Mouse (Mus musculus) stomach, embryonic 16.5 days (tissue): Measurements from ENCODE around the gene Gm10037. TPM values are rescaled to one million over a fixed set of nuclear protein-coding genes. Genes with fewer than 3 reads are reported as not detected.
"Not testable (repeated sequence)": the region's sequence is repeated elsewhere in the genome, so short reads cannot be mapped to it uniquely, and the experiment has no call there.

Source experiments
- ATAC-seq: fragments of 200-750 bp; cut with Nextera tagmentation; 2 replicates; pipeline ENCODE4 v1.8.0; 2017; ENCODE audit warnings: moderate number of reproducible peaks, moderate TSS enrichment; ENCODE audit not compliant: insufficient read depth, low FRiP score
- H3K27ac ChIP-seq: fragments of 300-500 bp; sonication (generic); 2 replicates; pipeline ENCODE4 v1.5.1; 2014; ENCODE audit warnings: low read length
- H3K27me3 ChIP-seq: fragments of 300-500 bp; sonication (generic); 2 replicates; pipeline ENCODE4 v1.6.1; 2014; ENCODE audit warnings: low read length, control low read depth, mixed read lengths; ENCODE audit not compliant: control insufficient read depth, insufficient read depth
- H3K36me3 ChIP-seq: fragments of 300-500 bp; sonication (generic); 2 replicates; pipeline ENCODE4 v1.6.1; 2014; ENCODE audit warnings: low read length; ENCODE audit not compliant: control insufficient read depth, insufficient read depth
- H3K4me1 ChIP-seq: fragments of 300-500 bp; sonication (generic); 2 replicates; pipeline ENCODE4 v1.6.1; 2014; ENCODE audit warnings: low read length, control low read depth, mixed read lengths; ENCODE audit not compliant: control insufficient read depth, insufficient read depth
- H3K4me2 ChIP-seq: fragments of 300-500 bp; sonication (generic); 2 replicates; pipeline ENCODE4 v1.6.1; 2014; ENCODE audit warnings: low read depth, low read length, mixed read lengths
- H3K4me3 ChIP-seq: fragments of 300-500 bp; sonication (generic); replicated peaks from 2 replicates; pipeline ENCODE4 v1.5.1; 2014; ENCODE audit warnings: mild to moderate bottlenecking, low read length
- H3K9ac ChIP-seq: fragments of 300-500 bp; sonication (generic); 2 replicates; pipeline ENCODE4 v1.6.1; 2014; ENCODE audit warnings: low read length
- H3K9me3 ChIP-seq: fragments of 300-500 bp; sonication (generic); replicated peaks from 2 replicates; pipeline ENCODE4 v1.6.1; 2016; ENCODE audit warnings: low read length, control low read depth; ENCODE audit not compliant: control insufficient read depth
- WGBS: fragments of 180-500 bp; shearing (Covaris S2); extraction: QIAGEN DNeasy Blood & Tissue Kit; methylation state at CpG from one replicate; pipeline ENCODE4 v1.1.7; 2014; 5-methylcytosine and 5-hydroxymethylcytosine counted together
- polyA plus RNA-seq: library from polyadenylated mRNA; unstranded; fragments of >200 nt; fragmentation: Nextera tagmentation; extraction: Ambion mirVana; gene quantifications from 2 replicates; pipeline ENCODE4 v1.2.1, GENCODE M21; 2015

The Gm10037 gene
- 2.3 and 3.0 TPM in 2 replicates for polyA plus RNA-seq

DNA sequence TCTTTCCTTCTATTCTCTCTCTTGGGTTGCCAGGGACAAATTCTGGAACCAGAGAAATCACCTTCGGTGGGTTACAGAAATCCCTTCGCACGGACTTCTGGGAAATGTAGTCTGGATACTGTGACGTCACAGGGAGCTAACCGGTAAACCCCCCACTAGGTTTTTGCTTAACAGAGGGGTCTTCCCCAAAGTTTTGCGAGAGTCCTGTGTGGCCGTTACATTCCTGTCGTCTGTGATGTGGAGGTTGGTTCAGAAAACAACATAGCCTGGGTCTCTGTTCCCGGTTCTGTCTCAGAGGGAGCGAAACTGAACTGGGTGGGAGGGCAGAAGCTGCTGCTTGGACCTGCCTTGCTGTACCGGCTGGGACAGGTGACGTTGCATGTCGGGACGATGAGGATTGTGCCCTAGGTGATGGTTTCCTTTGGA, at the start of gene Gm10037:
Gm10037 (plus strand) TSS at position 196 of the 426 bp plus-strand sequence.
- WGBS = 2% methylated on average over 14 of the region's 14 CpGs

DNA sequence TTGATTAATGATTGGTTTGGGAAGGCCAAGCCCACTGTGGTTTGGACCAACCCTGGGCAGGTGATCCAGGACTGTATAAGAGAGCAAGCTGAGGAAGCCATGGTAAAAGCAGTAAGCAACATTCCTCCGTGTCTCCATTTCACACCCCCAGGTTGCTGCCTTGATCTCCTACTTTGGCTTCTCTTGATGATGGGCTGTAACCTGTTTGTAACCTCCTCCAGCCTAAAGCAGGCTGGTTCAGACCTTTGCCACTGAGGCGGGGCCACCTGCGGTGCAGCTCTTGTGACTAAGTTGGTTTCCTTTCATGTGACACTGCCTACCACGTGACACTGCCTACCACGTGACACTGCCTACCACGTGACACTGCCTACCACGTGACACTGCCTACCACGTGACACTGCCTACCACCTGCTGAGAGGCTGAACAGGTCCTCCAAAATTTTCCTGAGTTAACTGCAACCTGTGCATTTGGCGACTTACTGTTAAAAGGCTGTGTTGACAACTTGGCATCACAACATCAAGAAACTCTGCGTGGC, 38.9 kb upstream of the Gm10037 start:
- Histone ChIP-seq H3K4me2 (no peak overlapping the region), H3K27me3 (no peaks in the 10 kb centered on the region), H3K4me3 (no peak overlapping the region), H3K9me3 (peaks cover 4% of the 10 kb centered on the region; the same call in 1 of the 2 replicates), H3K27ac (no peak overlapping the region), H3K9ac (no peak overlapping the region), H3K4me1 (no peaks in the 10 kb centered on the region), H3K36me3 (peaks cover under 1% of the 10 kb centered on the region)
- 92% methylated on average over 10 of the region's 10 CpGs for WGBS
- no peak for ATAC-seq

More for the DNA sequence above, at the start of gene Gm10037:
- H3K4me1 ChIP-seq = no peaks in the 10 kb centered on the region
- H3K9me3 ChIP-seq = 0 out of 2 replicates have a peak, but pooled peaks cover 3% of the 10 kb centered on the region
- H3K27me3 ChIP-seq = no peaks in the 10 kb centered on the region
- H3K27ac ChIP-seq = no peak within 1 kb of the TSS
- H3K9ac ChIP-seq = peak within 1 kb of the TSS; percentile 73
- H3K4me2 ChIP-seq = peak within 1 kb of the TSS; percentile 68
- ATAC-seq = peak; percentile 86
- H3K4me3 ChIP-seq = peak within 1 kb of the TSS; percentile 61
- H3K36me3 ChIP-seq = peaks cover 7% of the 10 kb centered on the region; the same call in 1 of the 2 replicates

DNA sequence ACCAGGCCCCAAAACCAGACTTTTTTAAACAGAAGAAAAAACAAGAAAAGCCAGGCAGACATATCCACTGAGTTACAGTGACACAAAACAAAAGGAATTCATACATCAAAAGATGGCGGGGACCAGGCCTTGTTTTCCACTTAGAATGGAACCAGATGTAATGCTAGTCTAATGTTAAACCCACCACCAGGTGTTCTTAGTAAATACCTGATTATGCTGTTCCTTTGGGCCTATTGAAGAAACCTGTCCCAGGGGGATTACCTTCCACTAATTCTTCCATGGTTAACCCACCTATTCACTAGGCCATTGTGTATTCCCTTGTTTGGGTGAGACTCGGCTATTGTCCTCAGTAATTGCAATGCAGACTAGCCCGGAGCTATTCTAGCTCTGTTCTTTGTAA, 32.3 kb upstream of the Gm10037 start:
- Histone ChIP-seq H3K36me3 (no peaks in the 10 kb centered on the region), H3K4me2 (no peak overlapping the region), H3K9me3 (no peaks in the 10 kb centered on the region), H3K27ac (no peak overlapping the region), H3K9ac (no peak overlapping the region), H3K4me3 (no peak overlapping the region), H3K4me1 (no peaks in the 10 kb centered on the region), H3K27me3 (no peaks in the 10 kb centered on the region)
- no peak for ATAC-seq
- WGBS = 90% methylated on average over 3 of the region's 3 CpGs

DNA sequence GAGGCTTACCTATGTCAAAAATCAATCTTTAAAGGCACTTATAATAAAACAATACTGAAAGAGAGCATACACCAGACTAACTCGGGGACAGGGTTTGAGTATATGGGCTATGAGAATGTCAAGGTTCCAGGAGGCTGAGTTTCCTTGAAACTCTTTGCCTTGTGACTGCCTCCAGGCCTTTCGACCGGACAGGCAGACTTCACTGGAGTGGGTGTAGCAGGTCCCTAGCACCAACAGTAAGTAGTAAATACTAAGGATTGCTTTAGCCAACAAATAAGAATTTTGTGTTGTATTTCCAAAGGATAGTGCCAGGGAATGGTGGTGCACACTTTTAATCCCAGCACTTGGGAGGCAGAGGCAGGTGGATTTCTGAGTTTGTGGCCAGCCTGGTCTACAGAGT, 31.8 kb upstream of the Gm10037 start:
- not testable (repeated sequence) for H3K9me3 ChIP-seq, H3K36me3 ChIP-seq, ATAC-seq, H3K27ac ChIP-seq, H3K4me3 ChIP-seq, H3K27me3 ChIP-seq, H3K9ac ChIP-seq, H3K4me1 ChIP-seq, H3K4me2 ChIP-seq
- WGBS = 81% methylated on average over 3 of the region's 3 CpGs

DNA sequence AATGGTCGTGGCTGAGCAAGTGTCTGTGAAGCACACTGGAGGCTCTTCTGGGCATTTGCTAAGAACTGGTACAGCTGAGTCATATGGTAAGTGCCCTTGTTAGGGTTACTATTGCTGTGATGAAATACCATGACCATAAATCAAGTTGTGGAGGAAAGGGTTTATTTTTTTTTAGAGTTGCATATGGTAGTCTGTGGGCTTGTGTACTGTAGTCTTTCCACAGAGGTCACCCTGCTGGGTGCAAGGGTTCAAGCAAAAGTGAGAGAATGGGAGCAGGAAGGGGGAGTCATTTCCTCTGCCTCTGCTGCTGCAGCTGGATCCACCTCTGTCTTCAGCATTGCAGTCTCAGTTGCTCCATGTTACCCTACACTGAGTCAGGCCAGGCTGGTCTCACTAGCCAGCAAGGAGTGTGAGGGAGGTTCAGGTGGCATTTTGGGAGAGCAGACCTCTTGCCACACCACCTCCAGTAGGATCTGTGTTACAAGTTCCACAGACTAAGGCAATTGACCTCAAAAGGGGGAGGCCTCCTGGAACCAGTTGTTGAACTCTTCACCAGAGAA, 19.2 kb upstream of the Gm10037 start:
- Histone ChIP-seq H3K27ac (no peak overlapping the region), H3K4me3 (no peak overlapping the region), H3K4me1 (no peaks in the 10 kb centered on the region), H3K4me2 (no peak overlapping the region), H3K27me3 (no peaks in the 10 kb centered on the region), H3K9me3 (no peaks in the 10 kb centered on the region), H3K9ac (no peak overlapping the region), H3K36me3 (no peaks in the 10 kb centered on the region)
- ATAC-seq = no peak
- WGBS = 41% methylated on average over 1 of the region's 1 CpGs

DNA sequence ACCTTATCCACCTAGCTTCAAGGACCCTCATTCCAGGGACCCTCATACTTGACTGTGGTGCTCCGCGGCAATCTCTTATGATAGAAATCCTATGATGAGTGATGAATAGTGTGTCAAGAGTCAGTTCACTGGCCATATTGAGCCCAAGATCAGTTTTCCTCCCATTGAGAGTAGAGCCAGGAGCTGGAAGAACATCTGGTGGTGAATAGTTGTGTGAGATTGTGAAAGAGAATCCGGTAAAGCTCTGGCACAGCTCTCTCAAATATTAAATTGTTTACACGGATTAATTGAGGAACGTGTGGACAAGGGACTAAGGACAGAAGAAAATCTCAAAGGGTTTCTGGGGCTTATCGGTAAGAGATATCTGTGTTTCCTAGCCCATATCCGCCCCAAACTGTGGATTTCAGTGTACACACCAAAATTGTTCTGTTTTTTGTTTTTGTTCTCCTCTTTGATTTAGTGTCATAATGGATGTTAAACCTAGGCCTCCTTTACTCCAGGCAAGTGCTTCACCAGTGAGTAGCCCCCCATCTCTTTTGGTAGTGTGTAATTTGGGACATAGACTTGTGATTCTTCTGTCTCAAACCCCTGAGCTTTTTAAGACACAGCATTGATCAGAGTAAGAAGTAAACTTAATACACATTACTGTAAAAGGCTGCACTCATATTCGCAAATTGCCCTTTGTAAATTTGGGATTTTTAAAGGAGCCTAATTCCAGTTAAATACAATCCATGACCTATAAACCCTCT, 17.8 kb upstream of the Gm10037 start:
- Histone ChIP-seq H3K9ac (no peak overlapping the region; the same call in 1 of the 2 replicates), H3K4me2 (peak overlapping the region; percentile 65; the same call in 1 of the 2 replicates), H3K4me1 (no peaks in the 10 kb centered on the region), H3K36me3 (0 out of 2 replicates have a peak, but pooled peaks cover 3% of the 10 kb centered on the region), H3K9me3 (no peaks in the 10 kb centered on the region; the same call in 1 of the 2 replicates), H3K27ac (no peak overlapping the region), H3K27me3 (no peaks in the 10 kb centered on the region), H3K4me3 (peak overlapping the region; percentile 81)
- no peak; the same call in 1 of the 2 replicates for ATAC-seq
- 74% methylated on average over 8 of the region's 8 CpGs for WGBS

DNA sequence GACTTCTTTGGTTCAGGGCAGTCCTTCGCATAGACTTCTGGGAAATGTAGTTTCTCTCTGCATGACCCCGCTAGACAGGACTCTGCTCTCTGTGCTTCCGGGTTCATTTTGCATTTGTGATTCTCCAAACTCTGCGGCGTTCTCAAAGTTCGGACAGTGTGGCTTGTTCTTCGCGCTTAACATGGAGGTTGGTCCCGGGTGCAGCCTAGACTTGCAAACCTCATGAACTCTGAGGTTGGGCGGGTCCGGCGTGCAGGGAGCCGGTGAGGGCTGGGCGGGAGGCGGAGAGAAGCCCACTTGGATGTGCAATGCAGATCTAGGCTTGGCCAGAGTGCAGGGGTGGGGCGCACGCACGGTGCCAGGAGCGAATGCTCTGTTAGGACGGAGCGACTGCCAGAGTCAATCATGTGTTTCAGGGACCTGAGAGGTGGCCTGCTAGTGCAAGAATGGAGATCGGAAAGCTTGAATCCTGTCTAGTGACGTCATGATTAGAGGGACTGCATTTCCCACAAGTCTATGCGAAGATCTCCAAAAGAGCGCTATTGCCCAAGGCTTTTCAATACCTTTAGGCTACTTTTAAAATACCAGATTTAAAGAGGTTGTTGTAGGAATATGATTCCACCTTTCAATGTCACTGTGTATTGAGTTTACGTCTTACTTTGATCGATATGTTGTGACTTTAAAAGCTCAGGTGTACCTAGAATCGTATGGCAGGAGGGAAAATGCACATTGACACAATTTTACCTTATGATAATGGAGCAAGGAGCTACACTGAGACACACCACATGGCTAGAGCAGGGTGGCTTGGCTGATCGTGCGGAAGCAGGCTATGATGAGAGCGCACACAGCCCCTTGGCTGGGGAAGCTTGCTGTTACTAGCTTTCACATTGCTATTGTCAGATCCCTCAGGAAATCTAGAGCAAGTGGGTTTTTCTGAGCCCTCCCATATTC, 16.9 kb upstream of the Gm10037 start, which contains the start of gene Zfp273:
Zfp273 (plus strand) TSS at position 31 of the 951 bp plus-strand sequence.
- Histone ChIP-seq H3K4me1 (no peaks in the 10 kb centered on the region), H3K9ac (peak within 1 kb of the TSS; percentile 83), H3K4me3 (peak within 1 kb of the TSS; percentile 81), H3K36me3 (peaks cover 9% of the 10 kb centered on the region; the same call in 1 of the 2 replicates), H3K27me3 (no peaks in the 10 kb centered on the region), H3K27ac (peak within 1 kb of the TSS; percentile 89), H3K4me2 (peak within 1 kb of the TSS; percentile 65), H3K9me3 (peaks cover 6% of the 10 kb centered on the region)
- ATAC-seq = peak; percentile 94
- WGBS = 3% methylated on average over 31 of the region's 31 CpGs

DNA sequence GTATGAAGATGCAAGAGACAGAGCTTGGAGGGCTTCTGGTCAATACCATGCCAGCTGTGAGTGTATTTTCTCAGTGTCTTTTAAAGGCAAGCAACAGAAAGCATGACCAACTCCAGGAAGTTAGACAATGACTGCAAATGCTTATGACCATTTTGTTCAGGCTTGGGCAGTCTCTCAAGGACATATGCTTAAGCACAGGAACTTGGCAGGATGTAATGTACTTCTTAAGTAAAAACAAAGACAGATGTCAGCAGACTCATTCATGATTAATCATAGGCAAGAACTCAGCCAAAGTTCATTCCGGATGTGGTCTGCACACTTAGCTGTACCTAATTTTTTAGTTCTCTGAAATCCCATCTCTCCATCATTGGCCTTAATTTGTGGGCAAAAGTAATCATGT, 12.3 kb upstream of the Gm10037 start:
- 72% methylated on average over 1 of the region's 1 CpGs for WGBS
- Histone ChIP-seq H3K9ac (no peak overlapping the region), H3K4me2 (no peak overlapping the region), H3K4me3 (no peak overlapping the region), H3K9me3 (peaks cover 9% of the 10 kb centered on the region), H3K36me3 (peaks cover 18% of the 10 kb centered on the region), H3K4me1 (no peaks in the 10 kb centered on the region), H3K27ac (no peak overlapping the region), H3K27me3 (no peaks in the 10 kb centered on the region)
- ATAC-seq = no peak
